Mouse (Mus musculus): ENCODE data around the gene Gm8094. TPM values are rescaled to one million over a fixed set of nuclear protein-coding genes. Genes with fewer than 3 reads are reported as not detected.

Gene Gm8094
- not detected for polyA plus RNA-seq (2017; shearing (Covaris generic))

DNA sequence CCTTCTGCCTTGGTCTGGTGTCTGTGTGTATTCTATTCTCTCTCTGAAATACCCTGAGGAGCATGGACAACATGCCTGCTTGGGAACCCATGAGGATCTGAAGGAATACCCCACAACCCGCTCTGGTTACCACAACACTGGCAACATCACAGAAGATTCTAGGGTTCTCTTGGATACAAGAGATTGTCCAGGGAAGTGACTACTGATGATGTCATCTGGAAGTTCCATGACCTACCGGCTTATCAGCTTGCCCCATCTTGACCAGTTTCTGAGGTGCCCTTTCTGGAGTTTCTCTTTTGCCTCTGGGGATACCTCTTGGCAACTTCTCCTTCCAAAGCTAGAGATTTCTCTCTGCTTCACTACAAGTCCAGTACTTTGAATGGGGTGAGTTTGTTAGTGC, at the start of gene Gm8094:
Gm8094 (minus strand) TSS at position 101 of the 400 bp plus-strand sequence.

DNA sequence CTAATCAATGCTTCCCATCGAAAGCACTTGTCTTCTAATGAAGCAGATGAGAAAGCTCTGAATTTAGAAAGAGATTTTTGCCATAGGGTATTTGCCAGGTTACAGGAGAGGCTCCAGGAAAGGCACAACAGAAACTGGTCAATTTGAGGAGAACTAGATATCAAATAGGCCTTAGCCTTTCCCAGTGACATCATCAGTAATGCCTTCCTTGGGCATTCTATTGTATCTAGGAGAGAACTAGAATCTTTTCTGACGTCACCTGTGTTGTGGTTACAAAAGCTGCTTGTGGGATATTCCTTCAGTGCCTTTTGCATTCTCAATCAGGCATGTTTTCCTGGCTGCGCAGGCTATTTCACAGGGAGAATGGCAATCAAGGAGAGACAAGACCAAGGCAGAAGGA, 23.9 kb upstream of the Gm8094 start, which contains the start of gene Gm8104:
Gm8104 (plus strand) TSS at position 301 of the 400 bp plus-strand sequence.

Other genes with a start within 250 kb of the Gm8094 start
- not detected for gene Gm21977, start 223.2 kb downstream of the Gm8094 start, polyA plus RNA-seq (2017; shearing (Covaris generic))
- not detected for gene Gm8082, start 83.0 kb downstream of the Gm8094 start, polyA plus RNA-seq (2017; shearing (Covaris generic))
- not detected for gene Gm10376, start 61.0 kb downstream of the Gm8094 start, polyA plus RNA-seq (2017; shearing (Covaris generic))
- gene Gm8104, start 24.0 kb upstream of the Gm8094 start, polyA plus RNA-seq (2017; shearing (Covaris generic)): not detected
- gene Gm7233, start 103.2 kb upstream of the Gm8094 start, polyA plus RNA-seq (2017; shearing (Covaris generic)): not detected
- not detected for gene Gm8122, start 158.7 kb upstream of the Gm8094 start, polyA plus RNA-seq (2017; shearing (Covaris generic))
- gene Gm8126, start 182.0 kb upstream of the Gm8094 start, polyA plus RNA-seq (2017; shearing (Covaris generic)): not detected
- gene Gm9732, start 198.4 kb upstream of the Gm8094 start, polyA plus RNA-seq (2017; shearing (Covaris generic)): not detected
- gene Gm8127, start 217.2 kb upstream of the Gm8094 start, polyA plus RNA-seq (2017; shearing (Covaris generic)): not detected

Measured in CD4-positive, CD25-positive, alpha-beta regulatory T cell, adult 9 weeks (primary cell).